Mouse (Mus musculus) liver, embryonic 16.5 days (tissue): ENCODE data around the gene Gm10188. TPM values are rescaled to one million over a fixed set of nuclear protein-coding genes. Genes with fewer than 3 reads are reported as not detected.

ENCODE experiments used
- microRNA counts: library from miRNA; unstranded; fragments of <30 nt; microRNA quantifications from one replicate; lab custom pipeline; 2016
- microRNA-seq: library from miRNA; unstranded; fragments of <30 nt; microRNA quantifications from one replicate; pipeline ENCODE4, GENCODE M21; 2016
- polyA plus RNA-seq: library from polyadenylated mRNA; unstranded; fragments of >200 nt; fragmentation: Nextera tagmentation; extraction: Ambion mirVana; gene quantifications from 2 replicates; pipeline ENCODE4 v1.2.1, GENCODE M21; 2015

The Gm10188 gene
- polyA plus RNA-seq, 1 experiment from 2014 or later, result not detected

MicroRNAs within 50 kb of the gene (microRNA counts, 519-probe panel; counts per million panel counts)
- microRNA mmu-miR-135b (lab: Ali Mortazavi, UCI), result 1,181 counts per million, percentile 8 among the panel's probes with 10 or more counts

Small RNA genes within 50 kb of the gene (microRNA-seq; reads per million reads assigned to microRNA genes)
- gene Mir135b, result 20.4 reads per million, percentile 37 among the genes with 10 or more reads in this experiment

Other genes with a start within 250 kb of the Gm10188 start
- 8.6 and 10.0 TPM in 2 replicates for gene Elk4, start 222.2 kb downstream of the Gm10188 start, polyA plus RNA-seq
- 5.3 and 6.3 TPM in 2 replicates for gene Mfsd4a, start 161.7 kb downstream of the Gm10188 start, polyA plus RNA-seq
- 1.3 and 1.4 TPM in 2 replicates for gene Cdk18, start 90.1 kb downstream of the Gm10188 start, polyA plus RNA-seq
- not detected in 2 replicates for gene Lemd1, start 38.3 kb downstream of the Gm10188 start, polyA plus RNA-seq
- gene AC124108.1, start 38.3 kb downstream of the Gm10188 start, polyA plus RNA-seq, result not detected in 2 replicates
- gene Klhdc8a, start 68.9 kb upstream of the Gm10188 start, polyA plus RNA-seq, result 0.06 and 0.11 TPM in 2 replicates
- gene Nuak2, start 86.4 kb upstream of the Gm10188 start, polyA plus RNA-seq, result 3.2 and 3.6 TPM in 2 replicates
- 631 and 674 TPM in 2 replicates for gene Tmcc2, start 161.5 kb upstream of the Gm10188 start, polyA plus RNA-seq
- gene Dstyk, start 187.8 kb upstream of the Gm10188 start, polyA plus RNA-seq, result 4.4 and 5.0 TPM in 2 replicates
- gene Rbbp5, start 247.6 kb upstream of the Gm10188 start, polyA plus RNA-seq, result 21.5 and 22.7 TPM in 2 replicates